Mouse (Mus musculus): ENCODE data around the gene C5ar2. TPM values are rescaled to one million over a fixed set of nuclear protein-coding genes. Genes with fewer than 3 reads are reported as not detected.

Gene C5ar2
- total and polyA plus RNA-seq, 3 experiments, result 0.04 to 0.33 (median 0.30) TPM

DNA sequence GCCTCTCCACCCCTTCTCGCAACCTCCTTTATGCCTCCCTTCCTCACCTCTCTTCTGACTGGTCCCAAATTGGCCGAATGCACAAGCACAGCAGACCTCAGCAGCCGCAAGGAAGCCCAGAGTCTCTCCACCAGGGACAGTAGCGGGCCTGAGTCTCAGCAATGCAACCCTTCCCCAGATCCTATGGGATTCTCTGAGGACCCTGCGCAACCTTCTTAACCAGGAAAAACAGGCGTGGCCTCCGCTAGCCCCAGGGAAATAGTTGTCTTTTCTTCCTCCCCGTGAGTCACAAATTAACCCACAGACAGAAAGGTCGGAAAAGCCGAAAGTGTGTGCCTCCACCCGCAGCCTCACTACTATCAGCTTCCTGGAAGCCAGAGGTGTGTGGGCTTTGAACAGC lies 2.2 kb downstream of the C5ar2 start:
- Histone ChIP-seq H3K9ac (ENCODE audit: insufficient read depth, low read depth) (no peak overlapping the region), H3K9me3 (replicated peaks; ENCODE audit: low read length) (no peaks in the 10 kb centered on the region), H3K27ac (ENCODE audit: insufficient read depth, low read depth) (no peak overlapping the region), H3K4me1 (ENCODE audit: control insufficient read depth in 1 of 2, insufficient read depth in 2 of 2) (peaks cover 14 to 38% of the 10 kb centered on the region in 2 experiments), H3K79me2 (replicated peaks; ENCODE audit: control insufficient read depth, extremely low read depth, insufficient read depth, poor library complexity, severe bottlenecking) (no peaks in the 10 kb centered on the region), H3K36me3 (replicated peaks in 1 of 2; ENCODE audit: control insufficient read depth in 1 of 2, insufficient read depth in 1 of 2, low read length in 1 of 2) (no peaks in the 10 kb centered on the region), H3K4me2 (ENCODE audit: insufficient read depth, low read depth, poor library complexity, severe bottlenecking) (no peak overlapping the region), H3K27me3 (replicated peaks) (no peaks in the 10 kb centered on the region), H3K4me3 (replicated peaks in 1 of 3; ENCODE audit: low read depth in 2 of 3, low read length in 2 of 3, poor library complexity in 1 of 3) (no peak overlapping the region)
- DNase-seq (ENCODE audit: extremely low read depth), result no peak
- dilution Hi-C loops (cut with MboI; ENCODE audit: extremely low pct_ligation_motif_present, extremely low pct_unique_long_range_greater_than_20kb, low sequenced_read_pairs) (no loop called here), in situ Hi-C loops (cut with MboI; ENCODE audit: low pct_ligation_motif_present, low pct_unique_long_range_greater_than_20kb, low sequenced_read_pairs) (no loop called here)
- no peak for TF ChIP-seq RAD21 (IDR thresholded peaks at IDR 0.05; ENCODE audit: low read depth, low read length)
- no peak for TF ChIP-seq ZMIZ1 (IDR thresholded peaks at IDR 0.05; ENCODE audit: low read depth, low read length)
- TF ChIP-seq ETS1 (conservative IDR thresholded peaks at IDR 0.05; ENCODE audit: low read depth, low read length), result no peak
- no peak for TF ChIP-seq POLR2AphosphoS2 (IDR thresholded peaks at IDR 0.05; ENCODE audit: low read depth, low read length)
- no peak for TF ChIP-seq CTCF (conservative IDR thresholded peaks at IDR 0.05 in 1 of 2, IDR thresholded peaks at IDR 0.05 in 1 of 2; ENCODE audit: low read depth in 2 of 2, low read length in 2 of 2)
- TF ChIP-seq CHD2 (IDR thresholded peaks at IDR 0.05; ENCODE audit: low read length), result no peak

DNA sequence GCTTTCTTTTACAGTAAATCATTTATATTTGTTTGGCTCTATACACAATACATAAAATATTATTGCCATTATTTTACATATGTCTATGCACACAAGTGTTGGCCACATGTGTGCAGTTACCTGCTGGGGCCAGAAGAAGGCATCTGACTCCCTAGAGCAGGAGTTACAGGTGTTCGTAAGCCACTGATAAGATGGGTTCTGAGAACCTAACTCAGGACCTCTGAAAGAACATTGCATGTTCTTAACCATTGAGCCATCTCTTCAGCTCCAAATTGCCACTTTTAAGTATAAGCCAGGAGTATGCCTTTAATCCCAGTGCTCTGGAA lies 3.0 kb downstream of the C5ar2 start:
- Histone ChIP-seq H3K79me2 (replicated peaks; ENCODE audit: control insufficient read depth, extremely low read depth, insufficient read depth, poor library complexity, severe bottlenecking) (no peaks in the 10 kb centered on the region), H3K36me3 (replicated peaks in 1 of 2; ENCODE audit: control insufficient read depth in 1 of 2, insufficient read depth in 1 of 2, low read length in 1 of 2) (no peaks in the 10 kb centered on the region), H3K4me1 (ENCODE audit: control insufficient read depth in 1 of 2, insufficient read depth in 2 of 2) (peaks cover 14 to 38% of the 10 kb centered on the region in 2 experiments), H3K27ac (ENCODE audit: insufficient read depth, low read depth) (no peak overlapping the region), H3K4me2 (ENCODE audit: insufficient read depth, low read depth, poor library complexity, severe bottlenecking) (no peak overlapping the region), H3K4me3 (replicated peaks in 1 of 3; ENCODE audit: low read depth in 2 of 3, low read length in 2 of 3, poor library complexity in 1 of 3) (no peak overlapping the region), H3K9ac (ENCODE audit: insufficient read depth, low read depth) (no peak overlapping the region), H3K27me3 (replicated peaks) (no peaks in the 10 kb centered on the region), H3K9me3 (replicated peaks; ENCODE audit: low read length) (no peaks in the 10 kb centered on the region)
- no peak for TF ChIP-seq RAD21 (IDR thresholded peaks at IDR 0.05; ENCODE audit: low read depth, low read length)
- 0 out of 4 replicates have a peak, but pooled peaks of 1 of the 2 experiments have one; percentile 14 for TF ChIP-seq CTCF (conservative IDR thresholded peaks at IDR 0.05 in 1 of 2, IDR thresholded peaks at IDR 0.05 in 1 of 2; ENCODE audit: low read depth in 2 of 2, low read length in 2 of 2)
- no peak for TF ChIP-seq POLR2AphosphoS2 (IDR thresholded peaks at IDR 0.05; ENCODE audit: low read depth, low read length)
- dilution Hi-C loops (cut with MboI; ENCODE audit: extremely low pct_ligation_motif_present, extremely low pct_unique_long_range_greater_than_20kb, low sequenced_read_pairs) (no loop called here), in situ Hi-C loops (cut with MboI; ENCODE audit: low pct_ligation_motif_present, low pct_unique_long_range_greater_than_20kb, low sequenced_read_pairs) (no loop called here)
- DNase-seq (ENCODE audit: extremely low read depth), result no peak

GRCm38 (mm10) chr7:16240281-16240977 lies 3.5 kb downstream of the C5ar2 start:
- dilution Hi-C loops (cut with MboI; ENCODE audit: extremely low pct_ligation_motif_present, extremely low pct_unique_long_range_greater_than_20kb, low sequenced_read_pairs), result no loop called here
- no peak overlapping the region for H3K9ac ChIP-seq (ENCODE audit: insufficient read depth, low read depth)

More at GRCm38 (mm10) chr7:16240281-16240977, 3.5 kb downstream of the C5ar2 start:
- Histone ChIP-seq H3K4me1 (ENCODE audit: control insufficient read depth in 1 of 2, insufficient read depth in 2 of 2) (peaks cover 14 to 36% of the 10 kb centered on the region in 2 experiments), H3K27me3 (replicated peaks) (no peaks in the 10 kb centered on the region), H3K36me3 (replicated peaks in 1 of 2; ENCODE audit: control insufficient read depth in 1 of 2, insufficient read depth in 1 of 2, low read length in 1 of 2) (no peaks in the 10 kb centered on the region), H3K79me2 (replicated peaks; ENCODE audit: control insufficient read depth, extremely low read depth, insufficient read depth, poor library complexity, severe bottlenecking) (no peaks in the 10 kb centered on the region), H3K4me2 (ENCODE audit: insufficient read depth, low read depth, poor library complexity, severe bottlenecking) (no peak overlapping the region), H3K4me3 (replicated peaks in 1 of 3; ENCODE audit: low read depth in 2 of 3, low read length in 2 of 3, poor library complexity in 1 of 3) (no peak overlapping the region), H3K9me3 (replicated peaks; ENCODE audit: low read length) (no peaks in the 10 kb centered on the region), H3K27ac (ENCODE audit: insufficient read depth, low read depth) (no peak overlapping the region)
- TF ChIP-seq POLR2AphosphoS2 (IDR thresholded peaks at IDR 0.05; ENCODE audit: low read depth, low read length) (no peak), GABPA (IDR thresholded peaks at IDR 0.05; ENCODE audit: insufficient replicate concordance, low read depth, low read length) (no peak), ZMIZ1 (IDR thresholded peaks at IDR 0.05; ENCODE audit: low read depth, low read length) (no peak), ZC3H11A (IDR thresholded peaks at IDR 0.05; ENCODE audit: low read depth, low read length) (no peak), RAD21 (IDR thresholded peaks at IDR 0.05; ENCODE audit: low read depth, low read length) (no peak), E2F4 (IDR thresholded peaks at IDR 0.05; ENCODE audit: insufficient replicate concordance, low read depth, low read length) (no peak), TBP (conservative IDR thresholded peaks at IDR 0.05; ENCODE audit: low read depth, low read length) (no peak), PAX5 (IDR thresholded peaks at IDR 0.05; ENCODE audit: low read length) (no peak), RCOR1 (conservative IDR thresholded peaks at IDR 0.05; ENCODE audit: low read depth, low read length) (no peak), TCF12 (IDR thresholded peaks at IDR 0.05; ENCODE audit: low read depth, low read length) (no peak), JUND (conservative IDR thresholded peaks at IDR 0.05; ENCODE audit: low read depth, low read length) (no peak), IRF4 (IDR thresholded peaks at IDR 0.05; ENCODE audit: low read depth, low read length) (no peak), ZNF384 (IDR thresholded peaks at IDR 0.05; ENCODE audit: low read depth, low read length) (no peak), MEF2A (IDR thresholded peaks at IDR 0.05; ENCODE audit: borderline replicate concordance, low read depth, low read length) (no peak)
- in situ Hi-C loops (cut with MboI; ENCODE audit: low pct_ligation_motif_present, low pct_unique_long_range_greater_than_20kb, low sequenced_read_pairs), result no loop called here
- no peak for DNase-seq (ENCODE audit: extremely low read depth)
